Mouse (Mus musculus) kidney, adult 2 months (tissue): ENCODE results near the gene Slx1b.

Experiments
- CTCF ChIP-seq: fragments of 200-500 bp; conservative IDR thresholded peaks from 2 replicates; pipeline ENCODE4 v1.5.1; 2011; ENCODE audit warnings: low read depth, mild to moderate bottlenecking, control low read depth, low read length, moderate library complexity, mixed read lengths; ENCODE audit not compliant: insufficient read depth, insufficient read length
- POLR2A ChIP-seq: fragments of 200-500 bp; IDR thresholded peaks from one replicate; pipeline ENCODE4 v1.6.1; 2011; ENCODE audit warnings: low read depth, low read length, control low read depth

GRCm38 (mm10) chr7:126717566-126717965 is 22.0 kb upstream of the Slx1b start:
- no peak for TF ChIP-seq CTCF
- no peak for TF ChIP-seq POLR2A
